Mouse (Mus musculus) right cerebral cortex, postnatal 14 days (tissue): ENCODE data around the gene Dpm1.

ENCODE experiments used
- DNase-seq: peaks from one replicate; pipeline ENCODE4 v3.0.0; 2022

The Dpm1 gene

GRCm38 (mm10) chr2:168161514-168161971, 68.8 kb downstream of the Dpm1 start:
- no peak for DNase-seq

DNA sequence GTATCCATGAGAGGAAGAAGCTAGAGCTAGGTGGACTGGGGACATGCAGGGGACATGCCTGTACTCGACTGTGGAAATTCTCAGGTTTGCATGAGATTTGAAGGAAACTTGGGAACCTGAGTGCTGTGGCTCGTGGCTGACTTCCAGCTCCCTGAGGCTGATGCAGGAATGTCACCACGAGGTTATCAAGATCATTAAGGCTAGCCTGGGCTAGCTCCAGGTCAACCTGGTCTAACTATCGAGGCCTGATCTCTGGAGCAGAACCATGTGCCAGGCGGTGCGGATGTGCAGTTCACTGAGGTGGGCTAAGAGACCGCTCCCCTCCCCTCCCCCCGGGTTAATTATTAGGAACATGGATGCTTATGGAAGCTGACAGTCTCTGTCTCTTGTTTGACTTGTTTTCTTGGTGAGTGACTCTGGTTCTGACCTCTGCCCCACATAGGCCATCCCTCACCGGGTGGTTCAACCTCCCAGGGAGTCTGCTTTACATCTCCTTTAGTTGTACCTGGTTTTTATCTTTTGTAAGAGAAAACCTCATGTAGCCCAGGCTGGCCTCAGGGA, 69.9 kb downstream of the Dpm1 start:
- no peak for DNase-seq
